Mouse (Mus musculus) cerebellum, postnatal 25 days (tissue): Measurements from ENCODE around the gene Espl1.

Source experiments
- DNase-seq, 2 experiments: peaks; one replicate each; pipeline ENCODE4 v3.0.0; 2021; ENCODE audit warnings: mixed read lengths in 2 of 2

The Espl1 gene

DNA sequence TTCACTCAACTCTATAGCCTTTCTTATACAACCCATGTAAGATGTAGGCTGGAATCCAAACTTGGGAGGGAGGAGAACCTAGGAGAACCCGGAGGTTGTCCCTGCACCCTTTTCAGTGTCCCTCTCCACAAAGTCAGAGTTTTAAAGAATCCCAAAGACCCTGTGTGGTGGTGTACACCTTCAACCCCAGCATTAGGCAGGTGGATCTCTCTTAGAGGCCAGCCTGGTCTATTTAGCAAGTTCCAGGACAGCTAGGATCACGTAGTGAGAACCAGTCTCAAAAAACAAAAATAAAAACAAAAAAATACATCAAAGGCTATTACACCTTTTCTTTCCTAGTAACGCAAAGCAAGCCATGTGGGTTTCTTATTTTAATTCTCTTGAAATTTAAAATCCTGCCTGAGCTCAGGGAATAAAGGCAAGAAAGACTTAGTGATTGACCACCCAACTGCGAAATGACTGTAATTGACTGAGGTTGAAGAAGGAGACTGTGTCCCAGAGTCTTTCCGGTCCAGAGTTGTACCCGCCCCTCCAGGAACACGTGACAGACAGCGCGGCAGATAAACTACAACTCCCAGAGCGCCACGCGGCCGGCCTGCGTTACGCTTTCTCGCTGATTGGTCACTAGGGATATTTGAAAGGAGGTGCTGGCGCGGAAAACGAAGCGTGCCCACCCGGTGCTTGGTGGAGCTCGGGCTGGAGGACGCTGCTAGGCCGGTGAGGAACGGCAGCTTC lies at the start of gene Espl1:
TSS of gene Espl1 (plus strand) at position 634 of the 735 bp plus-strand sequence.
- DNase-seq = peak; percentile 94 to 95

DNA sequence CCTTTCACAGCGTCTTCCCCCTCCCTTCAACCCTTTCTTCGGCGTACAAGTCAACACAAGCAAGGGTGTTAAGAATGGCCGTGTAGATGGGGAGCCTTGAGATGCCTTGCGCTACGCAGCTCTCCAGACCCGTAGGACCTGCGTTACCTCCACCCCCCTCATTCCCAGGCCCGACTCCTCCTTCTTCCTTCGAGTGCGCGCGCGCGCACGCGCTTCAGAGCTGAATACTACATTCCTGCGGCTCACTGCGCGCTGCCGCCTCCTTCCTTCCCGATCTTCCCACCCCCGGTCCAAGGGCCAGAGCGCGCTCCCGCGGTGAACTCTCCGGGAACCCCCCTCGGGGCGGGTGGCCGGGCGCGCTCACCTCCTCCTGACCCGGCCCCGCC lies 49.2 kb upstream of the Espl1 start:
- DNase-seq = peak; percentile 90 to 94

DNA sequence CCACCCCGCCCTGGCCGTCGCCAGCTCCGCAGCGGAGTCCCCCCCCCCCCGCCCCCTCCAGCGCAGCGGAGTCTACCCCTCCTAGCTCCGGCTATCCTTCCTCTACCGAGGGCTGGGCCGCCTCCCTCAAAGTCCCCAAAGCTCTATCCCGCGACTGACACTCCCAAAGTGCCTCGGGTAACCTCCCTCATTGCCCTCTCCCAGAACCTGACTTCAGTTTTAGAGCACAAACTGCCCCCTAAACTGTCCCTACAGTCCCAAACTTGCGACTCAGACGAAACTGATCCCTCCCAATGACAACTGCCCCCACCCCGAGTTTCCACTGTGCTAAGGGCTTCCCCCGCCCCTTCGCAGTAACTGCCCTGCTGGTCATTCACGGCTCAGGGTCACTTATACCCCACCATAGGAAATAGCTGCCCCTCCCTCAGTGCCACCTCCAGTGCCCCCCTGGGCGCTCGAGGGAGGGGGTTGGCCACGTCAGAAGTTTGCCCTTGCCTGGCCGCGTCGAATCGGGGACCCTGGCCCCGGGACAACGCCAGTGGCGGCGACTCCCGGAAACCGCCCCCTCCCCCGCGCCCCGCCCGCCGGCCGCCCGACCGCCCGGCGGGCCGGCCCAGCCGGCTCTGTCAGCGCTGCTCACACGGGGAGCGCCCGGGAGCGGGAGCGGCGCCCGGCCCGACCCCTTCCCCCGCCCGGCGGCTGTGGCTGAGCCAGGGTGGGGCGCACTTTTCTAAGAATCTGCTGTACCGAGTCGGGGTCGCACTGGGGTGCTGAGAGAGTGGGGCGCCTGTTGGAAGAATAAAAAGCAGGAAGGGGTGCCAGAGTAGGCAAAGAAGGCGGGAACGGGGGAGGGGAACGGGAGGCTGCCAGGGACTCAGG lies 48.6 kb upstream of the Espl1 start:
- DNase-seq = peak in 1 of 2 experiments; percentile 50

DNA sequence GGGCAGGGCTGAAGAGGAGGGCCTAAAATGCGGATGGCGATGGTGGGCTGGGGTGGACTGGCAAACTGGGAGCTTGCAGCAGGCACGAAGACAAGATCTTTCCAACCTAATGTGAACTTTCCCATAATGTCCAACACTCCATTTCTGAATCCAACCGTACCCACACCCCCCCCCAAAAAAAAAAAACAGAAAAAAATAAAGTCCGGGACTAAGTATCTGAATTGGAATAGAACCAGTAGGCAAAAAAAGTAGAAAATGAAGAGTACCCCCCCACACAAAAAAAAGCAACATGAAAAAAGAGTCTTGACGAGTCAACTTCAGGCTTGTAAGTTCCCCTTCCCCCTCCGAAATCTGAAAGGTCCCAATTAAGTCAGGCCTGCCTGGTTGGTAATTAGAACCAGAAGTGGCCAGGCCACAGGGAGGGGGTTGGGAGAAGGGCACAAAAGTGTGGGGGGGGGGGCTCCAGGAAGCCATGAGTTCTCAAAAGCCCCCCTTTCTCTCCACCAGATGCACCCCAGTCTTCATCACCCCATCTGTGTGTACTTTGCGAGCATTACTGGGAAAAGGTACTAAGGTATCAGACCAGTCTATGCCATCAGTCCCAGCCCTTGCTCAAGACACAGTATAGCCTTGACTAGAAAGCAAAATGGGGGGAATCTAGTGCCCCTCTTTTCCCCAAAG lies 47.8 kb upstream of the Espl1 start:
- no peak for DNase-seq

DNA sequence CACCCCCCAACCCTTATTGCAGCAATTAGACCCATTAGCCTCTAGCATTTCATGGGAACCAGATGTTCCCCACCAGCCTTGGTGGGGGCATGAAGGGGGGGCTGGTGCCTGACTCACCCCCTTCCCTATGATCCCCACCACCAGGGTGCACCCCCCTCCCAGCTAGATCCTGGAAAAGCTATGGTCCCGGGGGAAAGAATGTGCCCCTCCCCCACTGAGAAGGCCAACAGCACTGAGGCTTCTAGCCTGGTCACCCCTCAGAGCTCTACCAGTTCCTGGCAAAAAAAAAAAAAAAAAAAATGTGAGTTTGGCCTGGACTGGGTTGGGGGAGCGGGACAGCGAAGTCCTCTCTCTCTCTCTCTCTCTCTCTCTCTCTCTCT lies 47.3 kb upstream of the Espl1 start:
- no peak for DNase-seq

DNA sequence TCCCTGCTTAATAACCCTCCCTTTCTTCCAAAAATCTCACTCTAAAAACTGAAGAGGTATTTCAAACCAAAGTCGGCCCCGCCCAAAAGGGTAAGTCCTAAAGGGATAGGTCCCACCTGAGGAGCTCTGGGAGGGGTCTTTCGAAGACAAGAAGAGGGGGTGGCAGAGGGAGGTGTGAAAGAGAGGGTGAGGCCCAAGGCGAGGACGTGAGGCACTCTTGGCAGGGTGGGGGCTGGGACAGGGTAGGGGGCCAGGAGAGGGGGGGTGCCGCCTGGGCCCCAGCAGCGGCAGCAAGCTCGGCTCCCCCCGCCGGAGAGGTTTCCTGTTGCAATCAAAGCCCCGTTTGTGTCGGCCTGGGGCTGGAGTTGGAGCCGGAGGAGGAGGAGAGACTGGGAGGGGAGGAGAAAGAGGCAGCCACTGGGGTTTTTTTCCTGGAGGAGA lies 46.8 kb upstream of the Espl1 start:
- DNase-seq = no peak

DNA sequence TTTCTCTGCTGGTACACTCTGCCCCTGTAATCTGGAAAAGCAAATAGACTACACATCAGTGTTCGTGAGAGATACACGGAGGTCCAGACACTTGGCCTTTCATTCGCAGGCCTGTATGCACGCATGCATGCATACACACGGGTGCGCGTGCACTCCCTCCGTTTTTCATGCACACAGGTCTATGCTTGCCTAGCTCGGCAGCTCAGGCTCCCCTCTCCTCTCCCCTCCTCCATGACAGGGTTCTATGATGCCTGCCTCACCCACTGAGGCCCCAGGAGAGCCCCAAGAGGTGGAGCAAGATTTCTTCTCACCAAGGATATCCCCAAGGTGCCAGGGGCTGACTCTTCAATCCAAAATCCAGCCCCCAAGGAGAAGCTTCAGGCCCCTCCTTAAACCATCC lies 46.1 kb upstream of the Espl1 start:
- DNase-seq = no peak

- no peak for DNase-seq
These were observed 45.5 kb upstream of the Espl1 start for GRCm38 (mm10) chr15:102250521-102250920.

DNA sequence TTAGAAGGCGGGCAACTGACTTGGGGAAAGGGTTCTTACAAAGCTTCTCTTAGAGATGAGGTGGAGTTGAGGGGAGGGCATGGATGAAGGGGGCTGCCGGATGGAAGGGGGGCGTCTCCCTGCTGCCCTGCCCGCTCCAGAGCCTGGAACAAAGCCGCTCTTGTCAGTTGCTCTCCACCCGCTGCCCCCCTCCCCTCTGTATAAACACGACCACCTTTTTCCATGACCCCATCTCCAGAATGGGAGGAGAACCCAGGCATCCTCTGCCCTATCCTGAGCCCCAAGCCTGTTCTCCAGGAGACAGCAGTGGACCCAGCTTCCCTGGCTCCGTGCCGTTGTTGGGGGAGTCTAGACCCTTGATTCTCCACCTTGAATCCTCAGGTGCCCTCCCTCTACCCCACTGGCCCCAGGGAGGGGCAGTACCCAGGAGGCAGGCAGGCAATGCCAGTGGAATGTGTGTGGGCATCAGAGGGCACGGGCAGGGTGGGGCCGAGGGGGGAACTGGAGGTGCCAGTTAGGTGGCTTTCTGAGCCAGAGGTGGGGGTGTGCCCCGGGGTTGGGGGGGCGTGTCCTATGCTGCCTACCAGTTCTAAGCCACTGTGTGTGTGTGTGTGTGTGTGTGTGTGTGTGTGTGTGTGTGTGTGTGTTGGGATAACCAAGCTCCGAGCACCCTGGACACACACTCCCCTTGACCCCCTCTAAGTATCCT lies 40.4 kb upstream of the Espl1 start:
- no peak for DNase-seq

GRCm38 (mm10) chr15:102256431-102257201 lies 39.5 kb upstream of the Espl1 start:
- DNase-seq = peak in 1 of 2 experiments; percentile 37

GRCm38 (mm10) chr15:102257202-102258075 lies 38.6 kb upstream of the Espl1 start, which contains the start of gene Rarg:
Gene Rarg, minus strand, starts transcription at chr15:102257517.
- DNase-seq = peak; percentile 68 to 69

GRCm38 (mm10) chr15:102258076-102258470 lies 38.0 kb upstream of the Espl1 start:
- peak; percentile 32 to 55 for DNase-seq

DNA sequence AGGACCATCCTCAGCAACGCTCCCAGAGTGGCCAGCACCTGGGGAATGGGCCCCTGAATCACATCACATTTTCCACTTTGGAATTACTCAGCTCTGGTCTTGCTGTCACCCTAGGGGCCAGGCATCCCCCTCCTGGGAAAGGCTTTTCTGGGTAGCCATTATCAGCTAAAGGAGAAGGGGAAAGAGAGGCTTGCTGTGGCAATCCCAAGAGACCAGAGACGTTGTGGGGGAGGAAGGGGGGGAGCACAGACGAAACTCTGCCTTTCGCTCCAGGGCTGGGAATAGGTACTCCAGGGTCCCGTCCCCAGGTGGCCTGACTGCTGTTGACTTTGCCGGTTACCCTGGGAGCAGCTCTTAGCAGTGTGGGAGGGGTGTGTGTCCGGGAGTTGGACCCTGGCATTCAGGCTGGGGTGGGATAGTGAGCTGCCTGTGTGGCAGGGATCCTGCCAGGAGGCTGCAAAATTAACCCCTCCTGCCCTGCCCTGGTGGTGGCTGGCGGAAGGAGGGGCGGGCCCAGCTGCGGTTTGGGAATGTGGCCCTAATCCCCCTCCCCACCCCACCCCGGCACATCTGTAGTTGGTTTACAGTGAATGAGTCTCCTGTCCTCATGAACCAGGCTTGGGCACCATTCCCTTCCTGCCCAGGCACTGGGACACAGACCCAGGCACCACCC lies 37.3 kb upstream of the Espl1 start:
- no peak for DNase-seq

DNA sequence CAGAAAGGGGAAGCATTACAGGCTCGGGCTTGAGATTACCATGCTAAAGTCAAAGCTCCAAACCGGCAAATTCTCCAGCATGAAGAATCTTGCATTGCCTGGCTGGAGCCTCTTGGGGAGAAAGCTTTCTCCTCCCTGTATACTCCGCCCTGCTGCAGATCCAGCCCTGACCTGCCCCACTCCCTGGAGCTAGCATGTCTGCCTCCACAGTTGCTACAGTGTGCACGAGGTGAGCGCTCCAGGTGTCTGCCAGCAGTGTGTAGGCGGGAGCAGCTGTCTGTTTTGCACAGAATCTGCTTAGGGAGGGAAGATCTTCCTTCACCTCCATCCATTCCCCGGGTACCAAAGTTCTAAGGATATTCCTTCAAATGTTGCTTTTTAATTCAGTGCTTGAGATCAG lies 33.5 kb upstream of the Espl1 start:
- DNase-seq = no peak

GRCm38 (mm10) chr15:102263037-102263436 lies 33.0 kb upstream of the Espl1 start:
- DNase-seq = no peak

GRCm38 (mm10) chr15:102265548-102265947 lies 30.5 kb upstream of the Espl1 start:
- no peak for DNase-seq

GRCm38 (mm10) chr15:102270274-102270960 lies 25.6 kb upstream of the Espl1 start, which contains the start of gene Gm9918:
Gene Gm9918, plus strand, starts transcription at chr15:102270563.
- no peak for DNase-seq

DNA sequence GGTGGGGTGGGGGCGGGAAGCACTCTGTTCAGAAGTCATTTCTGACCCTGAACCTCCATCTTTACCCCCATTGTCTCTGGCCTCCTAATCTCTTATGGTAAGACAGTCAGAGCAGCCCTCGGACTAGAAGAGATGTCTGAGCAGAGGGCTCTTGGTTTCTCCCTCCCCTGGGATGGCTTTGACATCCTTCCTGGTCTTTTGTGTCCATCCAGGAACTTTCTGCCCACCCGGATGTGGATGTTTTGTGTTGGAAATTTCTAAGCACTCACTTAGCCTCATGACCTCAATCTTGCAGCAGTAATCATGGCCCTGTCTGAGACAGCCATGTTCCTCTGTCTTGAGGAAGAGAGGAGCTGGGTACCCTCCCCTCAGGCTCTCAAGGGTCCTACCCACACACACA lies 24.6 kb upstream of the Espl1 start:
- no peak for DNase-seq

DNA sequence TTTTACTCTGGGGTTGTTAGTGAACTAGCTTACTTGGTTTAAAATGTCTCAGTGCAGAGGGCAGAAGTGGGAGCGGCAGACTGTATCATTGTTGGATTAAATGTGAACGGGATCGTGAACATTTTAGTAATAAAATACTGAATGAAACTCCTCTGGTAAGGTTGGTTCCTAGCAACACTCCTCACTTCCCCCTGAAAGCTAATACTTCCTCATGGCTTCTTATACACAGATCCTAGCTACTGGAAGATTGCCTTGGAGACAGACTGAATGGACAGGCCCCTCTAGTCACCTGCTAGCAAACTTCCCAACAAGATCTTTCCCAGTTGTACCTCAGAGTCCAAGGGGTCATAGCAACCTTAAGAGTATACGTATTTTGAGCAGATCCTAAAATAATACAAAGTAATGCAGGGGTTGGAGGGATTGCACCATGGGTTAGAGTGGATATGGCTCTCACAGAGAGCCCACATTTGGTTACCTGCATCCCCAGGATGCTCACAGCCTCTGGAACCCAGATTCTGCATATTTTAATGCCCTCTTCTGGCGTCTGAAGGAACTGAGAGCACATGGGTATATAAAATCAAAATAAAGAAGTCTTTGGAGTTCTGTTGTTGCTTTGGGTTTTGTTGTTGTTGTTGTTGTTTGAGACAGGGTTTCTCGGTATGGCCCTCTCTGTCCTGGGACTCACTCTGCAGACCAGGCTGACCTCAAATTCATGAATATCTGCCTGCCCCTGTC lies 21.9 kb upstream of the Espl1 start:
- no peak for DNase-seq
